Mouse (Mus musculus) heart, adult 2 months (tissue): ENCODE measurements at regions not wholly inside any gene's neighbourhood (a gene's known extent, or its start where the extent isn't known, plus 50 kb on each side); places are given as distances from the start of the nearest gene placed in this dataset.

ENCODE experiments used
- DNase-seq, 2 experiments: peaks; one replicate each; pipeline ENCODE4 v3.0.0; 2021
- H3K27ac ChIP-seq: fragments of 200-600 bp; 2 replicates; pipeline ENCODE4 v1.8.1; 2022
- H3K27me3 ChIP-seq: fragments of 200-500 bp; 2 replicates; pipeline ENCODE4 v1.6.1; 2012; ENCODE audit warnings: mild to moderate bottlenecking, low read length, inconsistent platforms, mixed read lengths; ENCODE audit not compliant: control insufficient read depth, insufficient read depth
- H3K36me3 ChIP-seq: fragments of 200-500 bp; 2 replicates; pipeline ENCODE4 v1.6.1; 2012; ENCODE audit warnings: low read length, inconsistent platforms; ENCODE audit not compliant: control insufficient read depth, insufficient read depth
- H3K4me1 ChIP-seq: fragments of 200-500 bp; 2 replicates; pipeline ENCODE4 v1.6.1; 2011; ENCODE audit warnings: low read length; ENCODE audit not compliant: control insufficient read depth, insufficient read depth
- H3K4me3 ChIP-seq: fragments of 200-600 bp; 2 replicates; pipeline ENCODE4 v1.8.1; 2022
- H3K79me2 ChIP-seq: fragments of 200-500 bp; replicated peaks from 2 replicates; pipeline ENCODE4 v1.6.1; 2012; ENCODE audit warnings: mild to moderate bottlenecking, inconsistent platforms, low read length, moderate library complexity, mixed read lengths; ENCODE audit not compliant: control insufficient read depth, insufficient read depth
- H3K9ac ChIP-seq: fragments of 200-500 bp; 2 replicates; pipeline ENCODE4 v1.6.1; 2012; ENCODE audit warnings: low read depth, mild to moderate bottlenecking, control low read depth, inconsistent platforms, low read length, mixed read lengths
- CTCF ChIP-seq: fragments of 200-600 bp; IDR thresholded peaks from 2 replicates; pipeline ENCODE4 v1.8.1; 2022; ENCODE audit warnings: antibody characterized with exemption, mild to moderate bottlenecking, moderate library complexity
- EP300 ChIP-seq: fragments of 200-500 bp; IDR thresholded peaks from 2 replicates; pipeline ENCODE4 v1.6.1; 2011; ENCODE audit warnings: low read depth, low read length, control low read depth; ENCODE audit not compliant: insufficient read depth
- POLR2A ChIP-seq: fragments of 200-500 bp; IDR thresholded peaks from 2 replicates; pipeline ENCODE4 v1.6.1; 2011; ENCODE audit warnings: mild to moderate bottlenecking, low read depth, low read length, control low read depth; ENCODE audit not compliant: insufficient read depth
- WGBS: fragments of 180-500 bp; shearing (Covaris S2); methylation state at CpG from one replicate; pipeline ENCODE4 v1.1.7; 2018; 5-methylcytosine and 5-hydroxymethylcytosine counted together
- intact Hi-C: fragments of 180-260 bp; cut with DNase I; formaldehyde crosslinking; loops from one replicate; pipeline ENCODE4 v1.15.1; 2025

GRCm38 (mm10) chr16:74796303-74796653, 384.7 kb upstream of the Robo2 start:
- TF ChIP-seq CTCF (no peak), EP300 (no peak), POLR2A (no peak)
- Histone ChIP-seq H3K9ac (no peak overlapping the region), H3K4me1 (no peaks in the 10 kb centered on the region), H3K79me2 (no peaks in the 10 kb centered on the region), H3K27ac (no peak overlapping the region), H3K36me3 (no peaks in the 10 kb centered on the region), H3K27me3 (no peaks in the 10 kb centered on the region), H3K4me3 (no peak overlapping the region)
- no peak for DNase-seq
- intact Hi-C loops, result no loop called here
- 70% methylated on average over 2 of the region's 2 CpGs for WGBS

GRCm38 (mm10) chr16:74795360-74796302, 384.0 kb upstream of the Robo2 start:
- no peaks in the 10 kb centered on the region for H3K36me3 ChIP-seq
- H3K27me3 ChIP-seq, result no peaks in the 10 kb centered on the region
- 65% methylated on average over 5 of the region's 5 CpGs for WGBS
- H3K4me3 ChIP-seq, result no peak overlapping the region
- H3K9ac ChIP-seq, result no peak overlapping the region
- H3K4me1 ChIP-seq, result no peaks in the 10 kb centered on the region
- no peak overlapping the region for H3K27ac ChIP-seq
- TF ChIP-seq POLR2A, result no peak
- TF ChIP-seq CTCF, result no peak
- TF ChIP-seq EP300, result no peak
- intact Hi-C loops, result no loop called here
- DNase-seq, result no peak
- no peaks in the 10 kb centered on the region for H3K79me2 ChIP-seq

DNA sequence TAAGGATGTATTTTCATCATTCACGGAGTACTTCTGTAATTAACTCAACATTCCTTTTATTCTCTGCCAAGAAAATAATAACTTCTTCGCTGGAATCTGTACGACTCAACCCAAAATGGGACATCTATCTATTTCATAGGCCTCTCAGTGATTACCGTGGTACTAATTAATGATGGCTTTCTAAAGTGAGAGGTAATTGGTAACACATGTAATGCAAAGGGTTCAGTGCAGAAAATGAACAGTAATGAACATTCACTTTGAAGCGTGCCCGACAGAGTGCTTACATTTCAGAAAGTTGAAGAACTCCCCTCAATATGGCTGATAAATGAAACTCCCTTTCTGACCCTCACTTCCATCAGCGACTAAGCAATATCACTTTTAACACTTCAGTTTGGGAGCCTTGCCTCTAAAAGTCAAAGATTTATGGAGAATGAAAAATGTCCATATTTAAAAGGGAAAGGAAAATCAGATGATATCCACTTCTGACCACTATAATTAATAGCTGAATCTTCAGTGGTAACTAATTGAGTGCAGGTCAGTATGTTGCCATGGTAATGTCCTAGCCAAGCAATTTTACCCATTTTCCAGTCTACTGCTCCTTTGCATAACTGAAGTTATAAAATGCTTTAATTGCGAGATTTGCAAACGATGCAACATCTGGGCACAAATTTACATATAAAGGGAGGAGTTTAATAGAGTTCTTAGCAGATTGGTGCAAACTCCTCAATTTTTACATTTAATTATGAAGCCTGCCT, 373.9 kb upstream of the Robo2 start:
- DNase-seq, result no peak
- H3K27ac ChIP-seq, result no peak overlapping the region
- H3K9ac ChIP-seq, result no peak overlapping the region
- H3K79me2 ChIP-seq, result no peaks in the 10 kb centered on the region
- no peak overlapping the region for H3K4me3 ChIP-seq
- H3K36me3 ChIP-seq, result no peaks in the 10 kb centered on the region
- H3K27me3 ChIP-seq, result no peaks in the 10 kb centered on the region
- intact Hi-C loops, result no loop called here
- no peak for TF ChIP-seq CTCF
- no peak for TF ChIP-seq EP300
- TF ChIP-seq POLR2A, result no peak
- WGBS, result 84% methylated on average over 9 of the region's 9 CpGs
- no peaks in the 10 kb centered on the region for H3K4me1 ChIP-seq

DNA sequence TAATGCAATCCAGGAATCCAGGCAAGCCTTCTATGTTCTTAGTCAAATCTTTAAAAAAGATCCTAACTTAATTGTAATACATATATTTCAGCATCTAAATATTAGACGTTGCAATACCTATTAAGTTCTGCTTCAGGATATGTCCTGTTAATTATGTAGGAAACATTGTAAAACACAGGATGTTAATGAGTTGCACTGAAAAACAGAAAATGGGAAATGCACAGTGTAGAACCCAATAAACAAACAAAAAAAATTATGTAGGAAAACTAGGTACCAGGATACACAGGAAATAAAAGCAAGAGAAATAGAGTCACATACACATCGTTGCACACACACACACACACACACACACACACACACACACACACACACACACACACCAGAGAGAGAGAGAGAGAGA, 368.8 kb upstream of the Robo2 start:
- TF ChIP-seq EP300 (no peak), POLR2A (no peak), CTCF (no peak)
- intact Hi-C loops, result no loop called here
- no peak overlapping the region for H3K4me3 ChIP-seq
- 90% methylated on average over 2 of the region's 2 CpGs for WGBS
- no peaks in the 10 kb centered on the region for H3K36me3 ChIP-seq
- no peaks in the 10 kb centered on the region for H3K79me2 ChIP-seq
- no peak overlapping the region for H3K27ac ChIP-seq
- H3K27me3 ChIP-seq, result no peaks in the 10 kb centered on the region
- no peak for DNase-seq
- H3K9ac ChIP-seq, result no peak overlapping the region
- no peaks in the 10 kb centered on the region for H3K4me1 ChIP-seq

DNA sequence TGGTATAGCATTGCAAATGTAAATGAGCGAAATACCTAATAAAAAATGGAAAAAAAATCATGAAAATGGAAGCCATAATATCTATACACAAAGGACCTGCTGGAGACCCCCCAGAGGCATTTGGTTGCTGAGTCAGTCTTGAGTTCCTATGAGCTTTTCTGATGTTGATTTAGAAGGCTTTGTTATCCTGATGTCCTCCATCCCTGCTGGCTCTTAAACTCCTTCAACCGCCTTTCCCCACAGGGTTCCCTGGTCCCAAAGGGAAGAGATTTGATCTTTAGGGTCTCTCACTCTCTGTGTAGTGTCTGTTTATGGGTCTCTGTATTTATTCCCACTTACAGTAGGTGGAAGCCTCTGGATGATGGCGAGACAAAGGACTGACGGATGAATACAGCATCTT, 356.6 kb upstream of the Robo2 start:
- no peaks in the 10 kb centered on the region for H3K36me3 ChIP-seq
- H3K27me3 ChIP-seq, result no peaks in the 10 kb centered on the region
- no peak for TF ChIP-seq CTCF
- TF ChIP-seq POLR2A, result no peak
- no peak for TF ChIP-seq EP300
- no peak overlapping the region for H3K4me3 ChIP-seq
- H3K9ac ChIP-seq, result no peak overlapping the region
- H3K4me1 ChIP-seq, result no peaks in the 10 kb centered on the region
- WGBS, result 85% methylated on average over 4 of the region's 4 CpGs
- H3K27ac ChIP-seq, result no peak overlapping the region
- intact Hi-C loops, result no loop called here
- DNase-seq, result no peak
- H3K79me2 ChIP-seq, result no peaks in the 10 kb centered on the region

GRCm38 (mm10) chr16:74756720-74757345, 345.2 kb upstream of the Robo2 start:
- H3K79me2 ChIP-seq, result no peaks in the 10 kb centered on the region
- H3K36me3 ChIP-seq, result no peaks in the 10 kb centered on the region
- TF ChIP-seq EP300 (no peak), CTCF (no peak), POLR2A (no peak)
- intact Hi-C loops, result no loop called here
- WGBS, result 75% methylated on average over 6 of the region's 6 CpGs
- no peak overlapping the region for H3K9ac ChIP-seq
- H3K4me3 ChIP-seq, result no peak overlapping the region
- H3K27me3 ChIP-seq, result no peaks in the 10 kb centered on the region
- H3K27ac ChIP-seq, result no peak overlapping the region
- no peak for DNase-seq
- no peaks in the 10 kb centered on the region for H3K4me1 ChIP-seq
